Mouse (Mus musculus) gastrocnemius, postnatal 36 days (tissue): ENCODE data around the gene Nabp2. TPM values are rescaled to one million over a fixed set of nuclear protein-coding genes. Genes with fewer than 3 reads are reported as not detected.

Source experiments
- DNase-seq, 2 experiments: peaks; one replicate each; pipeline ENCODE4 v3.0.0; 2022
- intact Hi-C: fragments of 180-260 bp; cut with DNase I; formaldehyde crosslinking; loops from one replicate; pipeline ENCODE4 v1.15.1; 2025
- total RNA-seq, 2 experiments: library from RNA; stranded (reverse); gene quantifications; 2 replicates each; pipeline ENCODE4 v1.2.3; 2021

The Nabp2 gene
- total RNA-seq, 2 experiments from 2014 or later: 48.1 to 50.4 TPM

GRCm38 (mm10) chr10:128434681-128435080, 23.4 kb upstream of the Nabp2 start:
- no peak for DNase-seq
- intact Hi-C loops: no loop called here

- DNase-seq: no peak
- intact Hi-C loops: no loop called here
Measured at GRCm38 (mm10) chr10:128433417-128433816, 22.1 kb upstream of the Nabp2 start.

- intact Hi-C loops: no loop called here
- DNase-seq: no peak
Measured at GRCm38 (mm10) chr10:128429454-128429853, 18.2 kb upstream of the Nabp2 start.

GRCm38 (mm10) chr10:128429052-128429451, 17.8 kb upstream of the Nabp2 start:
- intact Hi-C loops: no loop called here

GRCm38 (mm10) chr10:128425260-128425659, 14.0 kb upstream of the Nabp2 start:
- intact Hi-C loops: no loop called here
- no peak for DNase-seq

More at GRCm38 (mm10) chr10:128429052-128429451, 17.8 kb upstream of the Nabp2 start:
- no peak for DNase-seq

GRCm38 (mm10) chr10:128424604-128425003, 13.3 kb upstream of the Nabp2 start:
- DNase-seq: no peak
- intact Hi-C loops: no loop called here

GRCm38 (mm10) chr10:128422426-128422825, 11.1 kb upstream of the Nabp2 start:
- intact Hi-C loops: no loop called here
- DNase-seq: no peak

GRCm38 (mm10) chr10:128414848-128415247, 3.6 kb upstream of the Nabp2 start:
- intact Hi-C loops: loop anchor here (5.0 kb wide), 1 partner anchor 127 kb away; no protein-coding TSS in a partner anchor
- DNase-seq: no peak

- no peak for DNase-seq
- intact Hi-C loops: loop anchor here (5.0 kb wide), 1 partner anchor 129 kb away; no protein-coding TSS in a partner anchor
Measured at GRCm38 (mm10) chr10:128413076-128413475, 1.8 kb upstream of the Nabp2 start.

- intact Hi-C loops: loop anchor here (5.0 kb wide), 1 partner anchor 130 kb away; no protein-coding TSS in a partner anchor
- no peak for DNase-seq
Measured at GRCm38 (mm10) chr10:128412558-128412957, 1.3 kb upstream of the Nabp2 start.

GRCm38 (mm10) chr10:128412055-128412381, 726 bp upstream of the Nabp2 start:
- DNase-seq: no peak
- intact Hi-C loops: loop anchor here (5.0 kb wide), 1 partner anchor 130 kb away; no protein-coding TSS in a partner anchor

- no peak for DNase-seq
- intact Hi-C loops: loop anchor here (5.0 kb wide), 1 partner anchor 132 kb away; no protein-coding TSS in a partner anchor
Measured at GRCm38 (mm10) chr10:128410560-128410845, 789 bp downstream of the Nabp2 start.

- peak; percentile 95 to 96 for DNase-seq
- intact Hi-C loops: loop anchor here (2.0 to 5.0 kb wide), 2 partner anchors 47 to 132 kb away; no protein-coding TSS in a partner anchor
Measured at GRCm38 (mm10) chr10:128409692-128410559, 1.4 kb downstream of the Nabp2 start.

GRCm38 (mm10) chr10:128408591-128409535, 2.4 kb downstream of the Nabp2 start:
- intact Hi-C loops: loop anchor here (2.0 kb wide), 1 partner anchor 48 kb away; no protein-coding TSS in a partner anchor
- DNase-seq: no peak

GRCm38 (mm10) chr10:128403931-128404330, 7.4 kb downstream of the Nabp2 start:
- DNase-seq: no peak
- intact Hi-C loops: no loop called here

GRCm38 (mm10) chr10:128401638-128402037, 9.7 kb downstream of the Nabp2 start:
- intact Hi-C loops: no loop called here
- no peak for DNase-seq

- DNase-seq: no peak
- intact Hi-C loops: no loop called here
Measured at GRCm38 (mm10) chr10:128401056-128401455, 10.2 kb downstream of the Nabp2 start, which contains the start of gene Slc39a5. Slc39a5 (minus strand) TSS chr10:128401229.

- intact Hi-C loops: no loop called here
- no peak for DNase-seq
Measured at GRCm38 (mm10) chr10:128400338-128400737, 11.0 kb downstream of the Nabp2 start.

GRCm38 (mm10) chr10:128397466-128397865, 13.8 kb downstream of the Nabp2 start:
- intact Hi-C loops: no loop called here
- DNase-seq: no peak

- intact Hi-C loops: no loop called here
- no peak for DNase-seq
Measured at GRCm38 (mm10) chr10:128396716-128397264, 14.5 kb downstream of the Nabp2 start.
